Mouse (Mus musculus) kidney, adult 2 months (tissue): Measurements from ENCODE around the gene Rora. TPM values are rescaled to one million over a fixed set of nuclear protein-coding genes. Genes with fewer than 3 reads are reported as not detected.

Experiments used
- DNase-seq: peaks from one replicate; pipeline ENCODE4 v3.0.0; 2021
- H3K27ac ChIP-seq: fragments of 200-500 bp; 2 replicates; pipeline ENCODE4 v1.5.1; 2012; ENCODE audit warnings: low read depth, low read length, control low read depth, inconsistent platforms; ENCODE audit not compliant: insufficient read depth
- H3K27me3 ChIP-seq: fragments of 200-500 bp; replicated peaks from 2 replicates; pipeline ENCODE4 v1.6.1; 2012; ENCODE audit warnings: mild to moderate bottlenecking, moderate library complexity, low read length, inconsistent platforms; ENCODE audit not compliant: control insufficient read depth, insufficient read depth
- H3K36me3 ChIP-seq: fragments of 200-500 bp; 2 replicates; pipeline ENCODE4 v1.6.1; 2012; ENCODE audit warnings: mild to moderate bottlenecking, moderate library complexity, low read length, inconsistent platforms; ENCODE audit not compliant: control insufficient read depth, insufficient read depth
- H3K4me1 ChIP-seq: fragments of 200-500 bp; 2 replicates; pipeline ENCODE4 v1.6.1; 2011; ENCODE audit warnings: low read length; ENCODE audit not compliant: control insufficient read depth, insufficient read depth
- H3K4me3 ChIP-seq: fragments of 200-500 bp; 2 replicates; pipeline ENCODE4 v1.5.1; 2011; ENCODE audit warnings: mild to moderate bottlenecking, low read depth, low read length, control low read depth; ENCODE audit not compliant: insufficient read depth
- CTCF ChIP-seq: fragments of 200-500 bp; conservative IDR thresholded peaks from 2 replicates; pipeline ENCODE4 v1.5.1; 2011; ENCODE audit warnings: low read depth, mild to moderate bottlenecking, control low read depth, low read length, moderate library complexity, mixed read lengths; ENCODE audit not compliant: insufficient read depth, insufficient read length
- POLR2A ChIP-seq: fragments of 200-500 bp; IDR thresholded peaks from one replicate; pipeline ENCODE4 v1.6.1; 2011; ENCODE audit warnings: low read depth, low read length, control low read depth
- WGBS: fragments of 180-500 bp; shearing (Covaris S2); methylation state at CpG from one replicate; pipeline ENCODE4 v1.1.7; 2018; 5-methylcytosine and 5-hydroxymethylcytosine counted together
- polyA plus RNA-seq: library from polyadenylated mRNA; depleted of rRNA; stranded (reverse); fragments of >200 nt; gene quantifications from 2 replicates; pipeline ENCODE4 v1.2.3, GENCODE M21; 2012

The Rora gene
- polyA plus RNA-seq, 1 experiment: 15.5 TPM

GRCm38 (mm10) chr9:68923128-68923601, 269.6 kb downstream of the Rora start:
- TF ChIP-seq POLR2A: no peak
- no peak for TF ChIP-seq CTCF

DNA sequence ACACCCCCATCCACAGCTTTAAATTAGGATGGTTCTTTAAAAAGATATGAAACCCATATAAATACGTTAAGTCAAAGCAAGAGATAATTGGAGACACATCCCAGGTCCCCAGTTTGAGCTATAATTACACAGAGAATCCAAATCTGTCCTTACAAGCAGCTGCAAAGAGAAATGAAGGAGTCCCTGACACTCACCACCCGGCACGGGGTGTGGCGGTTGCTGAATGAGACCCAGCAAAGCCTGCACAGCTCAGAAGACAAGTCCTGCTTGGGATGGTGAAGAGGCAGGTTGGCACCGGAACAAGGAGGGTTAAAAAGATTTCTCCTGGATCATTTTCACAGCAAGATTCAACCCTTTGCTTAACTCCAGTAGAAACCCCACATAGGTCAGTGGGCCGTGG, 272.8 kb downstream of the Rora start:
- Histone ChIP-seq H3K27ac (no peak overlapping the region), H3K36me3 (no peaks in the 10 kb centered on the region), H3K4me1 (0 out of 2 replicates have a peak, but pooled peaks cover 4% of the 10 kb centered on the region), H3K27me3 (no peaks in the 10 kb centered on the region), H3K4me3 (no peak overlapping the region)
- TF ChIP-seq POLR2A: no peak
- TF ChIP-seq CTCF: no peak
- no peak for DNase-seq
- WGBS: 96% methylated on average over 6 of the region's 6 CpGs

More at GRCm38 (mm10) chr9:68923128-68923601, 269.6 kb downstream of the Rora start:
- no peak overlapping the region for H3K4me3 ChIP-seq
- 93% methylated on average over 12 of the region's 12 CpGs for WGBS
- H3K27me3 ChIP-seq: no peaks in the 10 kb centered on the region
- no peak overlapping the region for H3K27ac ChIP-seq
- H3K36me3 ChIP-seq: no peaks in the 10 kb centered on the region
- no peaks in the 10 kb centered on the region for H3K4me1 ChIP-seq
- DNase-seq: no peak

GRCm38 (mm10) chr9:68933159-68933558, 279.6 kb downstream of the Rora start:
- TF ChIP-seq CTCF (no peak), POLR2A (no peak)
- Histone ChIP-seq H3K4me3 (no peak overlapping the region), H3K27ac (no peak overlapping the region), H3K4me1 (0 out of 2 replicates have a peak, but pooled peaks cover 4% of the 10 kb centered on the region), H3K36me3 (no peaks in the 10 kb centered on the region), H3K27me3 (no peaks in the 10 kb centered on the region)
- 85% methylated on average over 3 of the region's 3 CpGs for WGBS
- no peak for DNase-seq

DNA sequence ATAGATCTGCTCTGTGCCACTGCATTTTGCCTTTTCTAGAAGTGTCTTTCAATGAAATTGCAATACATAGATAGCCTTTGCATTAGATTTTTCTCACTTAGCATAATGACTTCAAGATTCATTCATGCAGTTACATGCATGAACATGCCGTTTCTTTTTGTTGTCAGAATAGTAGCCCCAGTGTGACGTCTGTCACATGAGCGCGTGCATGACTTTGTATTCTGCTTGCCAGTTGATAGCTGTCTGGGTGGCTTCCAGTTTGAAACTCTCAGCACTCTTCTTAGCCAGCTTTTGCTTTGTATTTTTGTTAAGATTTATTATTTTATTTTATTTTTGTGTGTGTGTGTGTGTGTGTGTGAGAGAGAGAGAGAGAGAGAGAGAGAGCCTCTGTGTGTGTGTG, 280.7 kb downstream of the Rora start:
- Histone ChIP-seq H3K27me3 (no peaks in the 10 kb centered on the region), H3K27ac (no peak overlapping the region), H3K36me3 (no peaks in the 10 kb centered on the region), H3K4me3 (no peak overlapping the region), H3K4me1 (0 out of 2 replicates have a peak, but pooled peaks cover 4% of the 10 kb centered on the region)
- TF ChIP-seq CTCF (no peak), POLR2A (no peak)
- no peak for DNase-seq
- WGBS: 74% methylated on average over 4 of the region's 4 CpGs

GRCm38 (mm10) chr9:68935611-68936010, 282.0 kb downstream of the Rora start:
- WGBS: 78% methylated on average over 11 of the region's 11 CpGs

DNA sequence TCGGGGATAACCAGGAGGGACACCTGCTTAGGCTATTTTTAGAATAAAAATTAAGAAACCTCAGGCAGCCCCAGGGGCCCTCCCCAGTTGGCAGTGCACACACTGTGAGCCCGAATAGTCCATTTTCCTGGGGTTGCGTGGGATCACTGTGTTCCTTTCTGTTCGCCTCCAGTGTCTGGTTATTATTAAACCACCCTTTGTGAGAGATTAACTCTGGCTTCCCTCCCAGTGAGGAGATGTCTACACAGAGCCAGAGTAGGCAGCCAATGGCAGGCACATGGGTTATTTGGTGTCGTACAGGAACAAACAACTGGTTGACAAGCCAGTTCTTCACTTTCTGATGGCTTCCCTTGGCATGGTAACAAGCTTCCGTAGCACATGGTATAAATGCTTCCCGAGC, 287.5 kb downstream of the Rora start:
- Histone ChIP-seq H3K27ac (no peak overlapping the region), H3K4me3 (no peak overlapping the region), H3K4me1 (peaks cover 11% of the 10 kb centered on the region), H3K36me3 (no peaks in the 10 kb centered on the region), H3K27me3 (no peaks in the 10 kb centered on the region)
- peak; percentile 94 for DNase-seq
- WGBS: 36% methylated on average over 7 of the region's 7 CpGs
- no peak for TF ChIP-seq CTCF
- TF ChIP-seq POLR2A: no peak

More at GRCm38 (mm10) chr9:68935611-68936010, 282.0 kb downstream of the Rora start:
- no peak overlapping the region for H3K27ac ChIP-seq
- H3K4me3 ChIP-seq: no peak overlapping the region
- H3K4me1 ChIP-seq: peaks cover 11% of the 10 kb centered on the region
- TF ChIP-seq CTCF (no peak), POLR2A (no peak)
- no peak for DNase-seq
- H3K36me3 ChIP-seq: no peaks in the 10 kb centered on the region
- no peaks in the 10 kb centered on the region for H3K27me3 ChIP-seq

- H3K27me3 ChIP-seq: no peaks in the 10 kb centered on the region
- H3K36me3 ChIP-seq: no peaks in the 10 kb centered on the region
- TF ChIP-seq POLR2A: no peak
- no peak for TF ChIP-seq CTCF
- 87% methylated on average over 4 of the region's 4 CpGs for WGBS
- H3K4me1 ChIP-seq: peaks cover 11% of the 10 kb centered on the region
- no peak overlapping the region for H3K27ac ChIP-seq
- DNase-seq: no peak
- H3K4me3 ChIP-seq: no peak overlapping the region
These were observed 289.0 kb downstream of the Rora start for GRCm38 (mm10) chr9:68942595-68943011.

DNA sequence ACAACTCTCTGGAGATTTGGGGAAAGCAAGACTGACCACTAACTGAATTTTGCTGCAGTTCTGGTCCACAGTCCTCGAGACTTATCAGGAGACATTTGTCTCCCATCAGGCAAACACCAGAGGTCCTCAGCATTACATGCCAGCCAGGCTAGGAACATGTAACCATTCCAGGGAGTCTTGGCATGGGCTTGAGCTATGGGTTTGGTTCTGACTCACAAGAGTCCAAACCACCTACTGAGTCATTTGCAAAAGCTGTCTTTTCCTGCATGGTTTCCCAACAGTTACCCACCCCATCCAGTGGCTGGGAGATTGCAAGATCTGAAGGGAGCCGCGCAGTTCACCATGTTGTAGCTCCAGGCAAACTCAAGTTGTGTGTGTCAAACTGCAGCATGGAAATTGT, 290.4 kb downstream of the Rora start:
- Histone ChIP-seq H3K27me3 (no peaks in the 10 kb centered on the region), H3K27ac (no peak overlapping the region), H3K36me3 (no peaks in the 10 kb centered on the region), H3K4me1 (peaks cover 11% of the 10 kb centered on the region), H3K4me3 (no peak overlapping the region)
- WGBS: over 99% methylated on average over 3 of the region's 3 CpGs
- DNase-seq: no peak
- no peak for TF ChIP-seq POLR2A
- 0 out of 2 replicates have a peak, but pooled peaks have one; percentile 17 for TF ChIP-seq CTCF
